Mouse (Mus musculus): Measurements from ENCODE around the gene Faim. TPM values are rescaled to one million over a fixed set of nuclear protein-coding genes. Genes with fewer than 3 reads are reported as not detected.

Gene Faim
- polyA plus RNA-seq, 1 experiment from 2014 or later: 54.8 TPM

DNA sequence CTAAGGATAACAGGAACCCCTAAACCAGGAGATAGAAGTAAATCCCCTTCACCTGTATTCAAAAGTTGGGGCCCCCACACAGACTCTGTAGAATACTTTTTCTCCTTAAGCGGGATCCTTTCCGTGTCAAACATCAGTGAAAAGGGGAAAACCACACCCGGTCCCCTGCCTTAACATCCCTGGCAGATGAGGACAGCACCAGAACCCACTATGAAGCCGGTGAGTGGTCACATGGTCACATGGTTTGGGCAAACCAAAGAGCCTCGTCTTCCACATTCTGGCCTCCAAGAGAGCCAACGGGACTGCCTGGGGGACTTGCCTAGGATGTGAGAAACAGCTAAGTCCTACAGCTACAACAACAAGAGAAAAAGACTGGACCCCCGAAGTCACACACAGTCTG is 12.6 kb upstream of the Faim start:
- DNase-seq (ENCODE audit: low spot score): no peak

DNA sequence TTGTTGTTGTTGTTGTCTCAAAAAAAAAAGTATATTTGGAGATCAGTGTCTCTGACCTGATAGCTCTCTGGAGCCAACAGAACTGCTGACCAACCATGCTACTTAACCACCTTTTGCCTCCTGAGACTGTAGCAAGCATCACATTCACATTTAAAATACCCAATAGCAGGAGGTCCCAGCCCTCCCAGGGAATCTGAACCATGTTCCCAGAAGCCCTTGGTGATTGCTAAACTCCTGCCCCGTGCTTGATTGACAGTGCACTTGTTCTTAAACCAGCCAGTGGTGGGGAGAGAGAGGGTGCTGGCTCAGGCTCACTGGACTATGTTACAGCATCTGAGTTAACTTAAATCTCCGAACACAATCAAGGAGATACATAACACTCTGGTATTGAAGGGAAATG is 11.3 kb upstream of the Faim start:
- DNase-seq (ENCODE audit: low spot score): no peak

DNA sequence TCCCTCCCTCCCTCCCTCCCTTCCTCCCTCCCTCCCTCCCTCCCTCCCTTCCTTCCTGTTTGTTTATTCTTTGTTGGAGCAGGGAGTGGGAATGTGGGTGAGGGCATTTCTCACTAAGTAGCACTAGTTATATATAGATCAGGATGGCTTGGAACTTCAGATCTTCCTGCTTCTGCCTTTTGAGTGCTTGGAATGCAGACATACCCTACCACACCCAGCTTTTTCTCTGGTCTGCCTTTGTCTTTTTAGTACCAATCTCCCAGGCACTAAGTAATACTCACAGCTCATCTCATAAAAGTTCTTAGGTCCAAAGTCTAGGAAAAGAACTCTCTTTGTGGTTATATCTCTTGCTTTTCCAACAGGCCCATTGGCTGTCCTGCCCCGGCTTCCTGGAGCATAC is 10.1 kb upstream of the Faim start:
- DNase-seq (ENCODE audit: low spot score): no peak

DNA sequence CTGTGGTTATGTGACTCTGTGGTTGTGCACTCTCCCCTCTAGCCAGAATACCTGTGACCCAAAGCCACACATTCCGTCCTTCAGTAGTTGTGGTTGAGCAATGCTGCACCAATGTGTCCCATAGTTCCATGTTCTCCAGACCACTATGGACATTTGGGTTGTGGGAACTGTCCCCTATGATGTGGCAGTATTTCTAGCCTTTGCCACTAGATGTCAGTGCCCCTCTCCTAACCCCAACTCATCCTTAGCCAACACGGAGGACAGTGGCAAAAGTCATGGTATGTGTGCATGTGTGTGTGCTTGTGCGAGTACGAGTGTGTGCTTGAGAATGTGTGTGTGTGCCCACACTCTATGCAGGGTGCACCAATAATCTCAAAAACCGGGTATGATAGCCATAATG is 9.7 kb upstream of the Faim start:
- DNase-seq (ENCODE audit: low spot score): no peak

DNA sequence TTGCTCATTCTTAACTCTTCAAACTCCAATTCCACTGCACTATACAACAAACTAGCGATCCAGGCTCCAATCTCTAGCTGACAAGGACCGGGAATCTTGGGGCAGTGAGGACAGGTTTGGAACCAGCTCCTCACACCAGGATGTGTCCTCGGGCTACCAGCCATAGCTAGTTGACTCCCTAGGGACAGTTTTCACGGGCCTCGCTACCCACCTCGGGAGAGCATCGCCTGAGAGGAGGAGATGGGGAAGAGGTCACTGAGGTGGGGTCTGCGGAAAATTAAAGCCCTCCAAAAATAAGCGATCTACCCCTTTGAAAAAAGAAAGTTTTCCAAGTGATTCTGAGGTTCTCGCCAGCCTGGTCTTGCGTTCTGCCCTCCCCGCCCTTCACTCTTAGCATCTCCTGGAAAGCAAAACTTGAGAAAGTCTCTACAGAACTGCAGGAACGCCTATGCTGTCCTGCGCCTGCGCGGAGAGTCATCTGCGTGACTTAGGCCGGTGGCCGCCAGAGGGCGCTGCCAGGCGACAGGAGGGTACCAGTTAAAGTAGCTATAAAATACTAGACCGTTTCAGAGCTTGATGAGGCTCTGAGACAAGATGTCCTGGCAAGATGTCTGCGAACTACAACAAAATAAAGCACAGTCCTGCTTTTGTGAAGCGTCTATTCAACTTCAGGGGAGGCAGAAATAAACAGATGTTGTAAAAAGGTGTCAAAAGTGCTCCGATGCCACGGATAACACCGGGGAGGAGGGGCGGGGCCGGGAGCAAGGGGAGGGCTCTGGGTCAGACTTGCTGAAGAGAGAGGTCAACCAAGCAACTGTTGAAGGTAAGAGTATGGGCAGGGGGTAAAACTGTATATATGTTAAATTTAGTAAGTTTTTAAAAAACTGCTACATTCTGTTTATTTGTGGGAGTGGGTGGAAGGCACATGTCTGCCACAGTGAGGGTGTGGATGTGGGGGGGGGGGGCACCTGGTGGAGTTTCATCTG is 6.4 kb upstream of the Faim start:
- peak; percentile 86 for DNase-seq (ENCODE audit: low spot score)

DNA sequence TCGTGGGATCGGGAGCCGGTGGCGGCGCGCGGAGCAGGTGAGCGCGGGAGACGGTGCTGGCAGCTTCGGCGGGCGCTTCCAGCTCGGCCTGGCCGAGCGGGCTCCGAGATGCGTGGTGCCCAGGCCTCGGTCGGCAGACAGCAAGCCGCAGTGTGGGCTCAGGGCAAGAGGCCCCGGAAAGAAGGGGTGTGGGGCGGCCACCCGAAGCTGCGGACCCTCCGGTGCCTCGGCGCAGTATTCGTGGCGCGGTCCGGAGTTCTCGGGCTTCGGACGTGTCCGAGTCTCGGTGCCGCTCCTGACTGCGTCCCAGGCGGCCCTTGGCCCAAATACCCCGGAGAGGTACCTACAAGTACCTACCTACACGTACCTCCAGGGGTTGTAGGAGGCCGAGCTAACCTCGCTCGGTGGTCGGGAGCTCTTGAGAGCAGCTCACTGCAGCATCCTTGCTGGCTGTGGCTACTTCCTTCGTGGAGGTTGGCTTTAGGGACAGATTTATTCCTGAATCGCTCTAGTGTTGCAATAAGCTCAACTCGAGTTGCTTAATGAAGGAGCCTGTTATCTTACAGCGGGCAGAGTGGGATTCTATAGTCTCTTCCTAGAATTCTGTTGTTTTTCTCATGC is 413 bp downstream of the Faim start:
- DNase-seq (ENCODE audit: low spot score): no peak

DNA sequence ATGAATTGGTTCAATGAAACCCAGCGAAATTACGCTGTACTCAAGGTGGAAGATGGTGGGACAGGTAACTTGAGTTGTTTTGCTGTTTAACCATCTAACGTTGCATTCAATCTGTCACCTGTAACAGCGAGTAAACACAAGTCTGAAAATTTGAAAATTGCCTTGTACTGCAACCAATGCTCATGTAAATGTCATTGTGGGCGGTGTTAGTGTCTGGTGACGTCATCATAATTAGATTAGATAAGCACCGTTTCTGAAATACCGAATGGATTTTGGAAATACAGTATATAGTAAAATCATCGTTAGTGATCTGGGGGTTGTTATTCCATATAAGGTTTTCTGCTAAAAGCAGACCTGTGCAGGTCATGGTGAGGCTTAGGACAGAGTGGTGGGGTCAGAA is 958 bp downstream of the Faim start:
- no peak for DNase-seq (ENCODE audit: low spot score)

DNA sequence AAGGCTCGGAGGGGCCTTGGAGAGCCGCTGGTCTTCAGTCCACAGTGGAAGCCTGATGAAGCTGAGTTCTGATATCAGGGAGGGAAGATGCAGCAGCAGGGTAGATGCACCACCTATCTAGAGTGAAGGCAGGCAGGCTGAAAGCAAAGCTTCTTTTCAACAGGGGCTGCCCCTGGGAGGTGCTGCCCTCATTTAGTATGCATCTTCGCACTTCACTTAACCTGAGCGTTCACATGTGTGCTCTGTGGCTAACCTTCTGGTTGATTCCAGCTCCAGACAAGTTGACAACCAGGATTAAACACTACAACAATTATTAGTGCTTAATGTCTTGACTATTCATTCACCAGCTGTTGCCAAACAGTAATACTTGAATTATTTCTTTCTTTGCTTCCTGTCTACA is 7.9 kb downstream of the Faim start:
- DNase-seq (ENCODE audit: low spot score): no peak

DNA sequence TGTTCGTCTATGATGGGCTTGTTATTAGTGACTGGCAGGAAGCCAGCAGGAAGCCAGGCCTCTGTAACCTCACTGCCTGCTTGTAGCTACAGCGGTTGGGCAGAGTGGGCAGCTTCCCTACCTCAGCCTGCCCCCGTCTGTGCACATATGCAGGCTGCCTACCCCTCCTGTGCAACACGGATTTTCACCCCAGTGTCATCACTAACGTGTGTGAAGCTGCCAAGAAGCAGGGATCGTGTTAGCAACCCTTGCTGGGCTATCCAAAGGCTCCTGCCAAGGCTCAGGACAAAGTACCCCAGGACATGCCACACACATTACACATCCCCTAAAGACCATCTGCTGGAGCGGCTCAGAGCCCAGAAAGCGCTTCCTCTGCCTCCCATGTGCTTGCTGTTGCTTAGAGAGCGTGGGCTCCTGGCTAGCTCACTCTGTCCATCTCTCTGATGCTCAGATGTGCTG is 13.7 kb downstream of the Faim start:
- no peak for DNase-seq (ENCODE audit: low spot score)

DNA sequence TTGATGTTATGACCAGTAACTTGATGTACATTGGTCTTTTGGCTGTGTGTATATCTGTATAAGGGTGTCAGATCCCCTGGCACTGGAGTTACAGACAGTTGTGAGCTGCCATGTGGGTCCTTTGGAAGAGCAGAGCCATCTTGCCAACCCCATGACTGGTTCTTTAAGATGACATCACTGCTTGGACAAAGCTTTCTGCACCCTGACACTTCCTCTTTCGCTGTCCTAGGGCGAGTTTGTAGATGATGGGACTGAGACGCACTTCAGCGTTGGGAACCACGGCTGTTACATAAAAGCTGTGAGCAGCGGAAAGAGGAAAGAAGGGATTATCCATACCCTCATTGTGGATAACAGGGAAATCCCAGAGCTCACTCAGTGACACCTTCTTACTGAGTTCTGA is 15.2 kb downstream of the Faim start:
- DNase-seq (ENCODE audit: low spot score): no peak

DNA sequence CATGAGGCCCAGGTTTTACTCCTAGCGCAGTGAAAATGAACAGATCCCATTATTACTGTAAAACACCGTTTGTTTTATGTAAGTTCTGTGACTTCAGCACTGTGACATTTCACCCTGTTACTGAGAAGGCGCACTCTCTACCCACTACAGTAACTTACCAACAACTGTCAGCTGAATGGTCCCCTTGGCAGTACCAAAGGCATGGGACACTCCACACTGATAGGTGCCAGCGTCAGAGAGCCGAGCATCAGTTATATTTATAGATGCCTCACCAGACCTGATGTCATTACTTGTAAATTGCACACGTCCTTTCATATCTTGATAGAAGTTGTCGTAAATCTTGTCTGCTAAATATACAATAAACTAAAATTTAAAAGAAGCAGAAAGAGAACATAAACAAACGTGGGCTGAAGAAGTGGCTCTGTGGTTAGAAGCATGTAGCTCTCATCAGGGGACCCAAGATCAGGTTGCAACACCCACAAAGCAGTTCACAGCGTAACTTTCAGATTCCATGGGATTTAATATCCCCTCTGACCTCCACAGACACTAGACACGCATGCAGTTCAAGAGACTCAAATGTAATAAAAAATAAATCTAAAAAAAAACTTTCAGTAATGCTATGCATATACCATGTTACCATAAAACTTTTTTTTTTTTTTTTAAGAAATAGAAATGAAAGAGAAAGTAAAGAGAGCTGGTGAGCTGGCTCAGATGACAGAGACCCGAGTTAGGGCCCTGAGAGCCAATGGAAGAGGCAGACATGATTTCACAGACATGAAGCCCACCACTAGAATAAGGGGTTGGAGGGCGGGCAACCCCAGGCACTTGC is 23.1 kb downstream of the Faim start:
- DNase-seq (ENCODE audit: low spot score): no peak

DNA sequence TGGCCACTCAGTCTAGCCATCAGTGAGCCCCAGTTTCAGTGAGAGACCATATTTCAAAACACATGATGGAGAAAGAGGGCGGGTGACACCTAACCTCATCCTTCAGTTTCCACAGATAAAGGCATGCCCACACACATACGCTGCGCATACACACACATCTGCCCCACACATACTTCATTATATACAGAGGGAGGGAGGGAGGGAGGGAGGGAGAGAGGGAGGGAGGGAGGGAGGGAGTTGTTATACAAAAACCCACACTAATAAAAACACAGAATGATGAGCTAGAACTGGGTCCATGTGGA is 23.7 kb downstream of the Faim start:
- no peak for DNase-seq (ENCODE audit: low spot score)

DNA sequence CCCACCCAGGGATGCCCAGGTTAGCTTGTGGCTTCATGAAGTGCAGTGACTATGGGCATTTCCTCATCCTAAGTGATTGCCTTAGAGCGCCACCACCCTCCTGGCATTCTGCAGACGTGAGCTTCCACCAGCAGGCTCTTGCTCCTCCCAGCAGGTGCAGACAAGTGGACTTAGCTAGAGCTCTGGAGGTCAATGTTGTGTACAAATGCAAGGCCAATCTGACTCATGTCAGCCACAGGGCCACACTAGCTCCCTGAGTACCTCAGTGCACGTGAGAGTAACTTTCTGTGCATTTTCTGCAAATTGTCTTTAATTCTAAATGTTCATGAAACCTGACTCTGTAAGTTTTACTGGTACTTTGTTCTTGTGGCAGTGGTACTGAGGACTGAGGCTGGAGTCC is 30.1 kb downstream of the Faim start:
- DNase-seq (ENCODE audit: low spot score): no peak

DNA sequence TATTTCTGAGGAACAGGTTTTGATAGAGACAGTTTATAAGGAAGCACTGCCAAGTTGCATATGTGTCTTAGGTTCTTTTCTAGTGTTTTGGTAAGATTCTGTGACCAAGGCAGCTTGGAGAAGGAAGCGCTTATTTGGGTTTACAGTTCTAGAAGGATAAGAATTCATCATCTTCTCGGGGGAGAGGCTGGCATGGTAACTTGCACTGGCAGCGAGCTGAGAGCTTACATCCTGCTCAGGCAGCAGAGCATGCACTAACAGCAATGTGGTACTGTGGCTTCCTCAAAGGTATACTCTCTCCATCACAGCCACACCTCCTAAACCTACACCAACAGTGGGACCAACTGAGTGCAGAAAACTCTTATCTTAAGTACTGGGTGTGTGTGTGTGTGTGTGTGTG is 30.6 kb downstream of the Faim start:
- DNase-seq (ENCODE audit: low spot score): no peak

DNA sequence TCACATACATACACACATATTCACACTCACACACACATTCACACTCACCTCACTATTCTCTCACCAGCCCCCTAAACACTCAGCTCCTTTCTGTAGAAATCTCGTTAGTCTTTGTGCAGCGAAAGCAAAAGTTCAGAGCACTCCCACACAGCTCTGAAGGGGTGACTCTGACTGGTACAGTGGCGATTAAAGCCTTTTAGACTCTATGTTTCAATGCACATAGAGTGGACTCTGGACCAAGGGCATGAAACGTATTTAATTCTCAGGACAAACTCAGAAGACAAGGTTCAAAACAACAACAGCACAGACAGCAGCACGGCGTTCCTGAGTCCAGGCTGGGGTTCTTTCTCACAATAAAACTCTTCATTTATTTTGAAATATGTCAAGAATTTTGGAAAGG is 31.5 kb downstream of the Faim start:
- DNase-seq (ENCODE audit: low spot score): no peak

DNA sequence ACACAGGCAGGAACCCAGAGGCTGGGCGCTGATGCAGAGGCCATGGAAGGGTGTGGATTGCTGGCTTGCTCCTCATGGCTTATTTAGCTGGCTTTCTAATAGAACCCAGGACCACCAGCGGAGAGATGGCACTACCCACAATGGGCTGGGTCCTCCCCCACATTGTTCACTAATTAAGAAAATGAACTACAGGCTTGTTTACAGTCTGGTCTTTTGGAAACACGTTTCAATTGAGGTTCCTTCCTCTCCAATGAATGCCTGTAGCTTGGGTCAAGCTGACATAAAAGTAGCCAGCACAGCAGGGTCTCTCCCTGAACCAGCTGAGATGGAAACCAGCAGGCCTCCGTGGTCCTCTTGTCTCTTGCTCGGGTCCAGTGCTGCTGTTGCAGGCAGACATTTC is 35.0 kb downstream of the Faim start:
- DNase-seq (ENCODE audit: low spot score): no peak

DNA sequence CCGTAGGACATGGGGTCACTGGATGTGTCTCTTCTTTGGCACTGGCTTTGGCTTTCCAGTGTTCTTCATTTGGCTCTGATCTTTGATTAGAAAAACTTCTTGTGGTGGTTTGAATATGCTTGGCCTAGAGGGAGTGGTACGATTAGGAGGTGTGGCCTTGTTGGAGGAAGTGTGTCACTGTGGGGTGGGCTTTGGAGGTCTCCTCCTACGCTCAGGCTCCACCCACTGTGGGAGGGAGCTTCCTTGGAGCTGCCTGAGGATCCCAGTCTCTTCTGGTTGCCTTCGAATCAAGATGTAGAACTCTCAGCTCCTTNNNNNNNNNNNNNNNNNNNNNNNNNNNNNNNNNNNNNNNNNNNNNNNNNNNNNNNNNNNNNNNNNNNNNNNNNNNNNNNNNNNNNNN is 35.6 kb downstream of the Faim start:
- no peak for DNase-seq (ENCODE audit: low spot score)

DNA sequence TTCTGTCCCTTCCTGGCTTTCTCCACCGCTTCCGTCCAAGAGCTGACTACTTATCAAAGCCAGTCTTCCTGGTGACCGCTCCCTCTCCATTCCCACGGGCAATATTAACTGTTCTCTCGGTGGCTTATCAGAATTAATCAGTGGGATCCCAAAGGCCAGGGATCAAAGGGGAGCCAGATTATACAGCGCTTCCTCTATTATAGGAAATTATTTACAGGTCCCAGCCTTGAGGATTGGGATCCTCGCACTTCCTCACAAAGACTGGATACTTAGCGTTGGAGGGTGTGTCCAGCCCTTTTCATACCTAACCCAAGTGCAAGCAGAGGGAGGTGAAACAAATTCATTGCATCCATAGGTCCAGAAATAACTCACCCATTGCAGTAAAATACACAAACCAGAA is 45.9 kb downstream of the Faim start:
- DNase-seq (ENCODE audit: low spot score): no peak

DNA sequence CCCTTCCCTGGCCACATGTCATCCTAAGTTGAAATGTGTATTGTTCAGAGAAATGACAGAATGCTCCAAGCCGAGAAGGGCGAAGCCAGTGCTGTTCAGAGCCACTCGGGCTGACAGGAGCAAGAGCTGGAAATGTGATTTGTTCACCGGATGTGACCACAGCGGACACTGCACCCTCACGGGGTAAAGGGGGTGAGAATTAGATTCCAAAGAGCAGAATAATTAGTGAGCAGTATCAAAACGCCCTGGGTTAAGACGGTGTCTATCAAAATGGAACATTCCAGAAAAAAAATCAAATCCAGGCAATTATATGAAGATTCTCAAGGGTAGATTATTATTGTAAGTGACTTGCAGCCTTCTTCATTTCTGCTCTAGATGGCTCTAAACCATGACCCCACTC is 47.9 kb downstream of the Faim start:
- no peak for DNase-seq (ENCODE audit: low spot score)

DNA sequence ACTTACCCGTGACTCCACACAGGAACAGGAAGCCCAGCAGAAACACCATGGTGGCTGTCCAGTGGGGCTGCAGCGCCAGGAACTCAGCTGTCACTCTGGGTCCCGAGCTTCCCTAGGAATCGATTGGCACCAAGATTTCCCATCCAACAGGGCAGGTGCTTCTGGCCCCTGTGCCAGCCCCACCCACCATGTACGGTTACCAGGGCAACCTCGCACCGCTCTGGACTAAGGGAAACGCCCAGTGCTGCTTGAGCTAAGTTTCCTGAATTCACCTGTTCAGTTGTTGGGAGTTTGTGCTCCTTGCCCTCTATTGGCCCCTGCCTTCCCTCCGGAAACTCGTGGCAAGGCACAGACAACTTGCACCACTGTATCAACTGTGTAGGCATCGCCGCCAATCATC is 49.4 kb downstream of the Faim start, which contains the start of gene Gm1123:
Gm1123 (minus strand) TSS at position 141 of the 400 bp plus-strand sequence.
- DNase-seq (ENCODE audit: low spot score): no peak

DNA sequence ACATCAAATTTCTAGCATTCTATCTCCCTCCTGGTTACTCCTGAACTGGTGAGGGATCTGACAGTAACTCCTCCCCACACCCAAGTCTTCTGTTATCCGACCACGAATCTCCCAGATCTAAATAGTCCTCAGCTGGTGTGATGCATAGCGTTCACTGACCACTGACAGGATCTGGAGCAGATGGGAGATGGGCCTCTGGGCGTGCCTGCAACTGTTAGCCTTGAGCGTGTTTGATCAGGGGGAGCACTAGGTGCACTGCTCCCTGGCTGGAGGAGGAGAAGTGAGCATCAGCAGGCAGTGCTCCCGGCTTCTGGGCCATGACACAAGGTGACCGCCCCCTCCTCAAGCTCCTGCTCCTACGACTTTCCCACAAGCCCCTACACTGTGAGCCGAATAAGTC is 55.8 kb downstream of the Faim start:
- no peak for DNase-seq (ENCODE audit: low spot score)

DNA sequence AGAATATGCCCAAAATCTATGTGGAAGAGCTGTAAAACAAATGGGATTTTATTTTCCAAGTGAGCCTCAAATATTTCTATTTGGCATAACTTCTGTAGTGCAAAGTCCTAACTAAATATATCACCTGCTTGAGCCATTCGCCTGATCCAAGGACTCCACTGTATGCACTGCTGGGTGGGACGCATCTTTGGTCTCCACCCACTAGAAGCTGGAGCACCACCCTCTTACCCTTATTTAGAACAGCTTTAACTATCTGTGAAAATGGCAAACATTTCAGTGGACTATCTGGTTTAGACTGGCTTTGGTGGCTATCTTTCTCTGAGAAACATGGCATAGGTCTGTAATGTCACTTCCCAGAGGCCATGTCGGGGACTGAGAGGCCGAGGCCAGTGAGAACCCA is 56.5 kb downstream of the Faim start:
- DNase-seq (ENCODE audit: low spot score): no peak

Data from thymus, postnatal 0 days (tissue).